Mouse (Mus musculus) hindlimb bud, embryonic 11.5 days (tissue): ENCODE results near the gene Gpc6.
"Not testable (repeated sequence)": the region's sequence is repeated elsewhere in the genome, so short reads cannot be mapped to it uniquely, and the experiment has no call there.

Source experiments
- DNase-seq: peaks from one replicate; pipeline ENCODE4 v3.0.0-alpha.2; 2012; ENCODE audit warnings: low read depth, low spot score; ENCODE audit errors: extremely low spot score

Gpc6 gene

GRCm38 (mm10) chr14:117427776-117428175 lies 502.7 kb downstream of the Gpc6 start:
- DNase-seq: no peak

- no peak for DNase-seq
These were observed 510.6 kb downstream of the Gpc6 start for GRCm38 (mm10) chr14:117435739-117436138.

- DNase-seq: not testable (repeated sequence)
These were observed 521.6 kb downstream of the Gpc6 start for GRCm38 (mm10) chr14:117446675-117447231.

GRCm38 (mm10) chr14:117451391-117451991 lies 526.4 kb downstream of the Gpc6 start:
- DNase-seq: no peak

GRCm38 (mm10) chr14:117452150-117452549 lies 527.0 kb downstream of the Gpc6 start:
- DNase-seq: peak; percentile 6

GRCm38 (mm10) chr14:117473378-117473777 lies 548.3 kb downstream of the Gpc6 start:
- DNase-seq: no peak

GRCm38 (mm10) chr14:117478879-117479278 lies 553.8 kb downstream of the Gpc6 start:
- DNase-seq: no peak

- no peak for DNase-seq
These were observed 562.1 kb downstream of the Gpc6 start for GRCm38 (mm10) chr14:117487161-117487754.

GRCm38 (mm10) chr14:117490469-117490868 lies 565.4 kb downstream of the Gpc6 start:
- DNase-seq: no peak

- DNase-seq: no peak
These were observed 570.0 kb downstream of the Gpc6 start for GRCm38 (mm10) chr14:117495118-117495517.

- DNase-seq: no peak
These were observed 573.7 kb downstream of the Gpc6 start for GRCm38 (mm10) chr14:117498785-117499184.

- no peak for DNase-seq
These were observed 574.2 kb downstream of the Gpc6 start for GRCm38 (mm10) chr14:117499354-117499753.

GRCm38 (mm10) chr14:117514829-117515228 lies 589.7 kb downstream of the Gpc6 start:
- no peak for DNase-seq

- DNase-seq: no peak
These were observed 594.5 kb downstream of the Gpc6 start for GRCm38 (mm10) chr14:117519574-117519973.

- DNase-seq: no peak
These were observed 595.6 kb downstream of the Gpc6 start for GRCm38 (mm10) chr14:117520706-117521105.

GRCm38 (mm10) chr14:117525133-117525532 lies 600.0 kb downstream of the Gpc6 start:
- no peak for DNase-seq

GRCm38 (mm10) chr14:117527053-117527452 lies 601.9 kb downstream of the Gpc6 start:
- no peak for DNase-seq

- no peak for DNase-seq
These were observed 604.3 kb downstream of the Gpc6 start for GRCm38 (mm10) chr14:117529439-117529838.

- no peak for DNase-seq
These were observed 627.7 kb downstream of the Gpc6 start for GRCm38 (mm10) chr14:117552776-117553175.

- no peak for DNase-seq
These were observed 631.7 kb downstream of the Gpc6 start for GRCm38 (mm10) chr14:117556715-117557320.

- no peak for DNase-seq
These were observed 637.0 kb downstream of the Gpc6 start for GRCm38 (mm10) chr14:117562146-117562545.

GRCm38 (mm10) chr14:117569278-117569677 lies 644.2 kb downstream of the Gpc6 start:
- no peak for DNase-seq
